Mouse (Mus musculus): ENCODE measurements at regions not wholly inside any gene's neighbourhood (a gene's known extent, or its start where the extent isn't known, plus 50 kb on each side); places are given as distances from the start of the nearest gene placed in this dataset.

DNA sequence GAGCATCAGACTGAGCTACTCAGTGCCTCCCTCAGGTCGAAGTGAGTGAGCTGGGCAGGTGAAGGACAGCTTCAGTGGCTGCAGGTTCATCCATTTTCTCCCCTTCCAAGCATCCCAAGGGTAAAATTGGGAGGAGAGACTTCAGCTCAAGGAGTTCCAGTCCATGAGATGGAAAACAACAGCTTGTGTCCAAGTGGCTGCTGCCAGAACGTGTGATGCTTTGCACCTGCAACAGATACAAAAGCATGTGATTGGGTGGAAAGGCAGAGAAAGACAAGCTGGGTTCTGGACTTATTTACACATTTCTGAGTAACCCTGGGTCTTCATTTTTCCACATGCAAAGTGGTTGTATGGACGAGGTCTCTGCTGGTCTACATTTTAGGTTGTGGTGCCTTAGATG is 127.7 kb upstream of the Vangl1 start:
- DNase-seq (ENCODE audit: low spot score in 2 of 2) = no peak
- intact Hi-C loops (cut with DNase I) = loop anchor here (10.0 kb wide), 2 partner anchors 133 to 473 kb away; partner anchors contain the start of gene Ngf

DNA sequence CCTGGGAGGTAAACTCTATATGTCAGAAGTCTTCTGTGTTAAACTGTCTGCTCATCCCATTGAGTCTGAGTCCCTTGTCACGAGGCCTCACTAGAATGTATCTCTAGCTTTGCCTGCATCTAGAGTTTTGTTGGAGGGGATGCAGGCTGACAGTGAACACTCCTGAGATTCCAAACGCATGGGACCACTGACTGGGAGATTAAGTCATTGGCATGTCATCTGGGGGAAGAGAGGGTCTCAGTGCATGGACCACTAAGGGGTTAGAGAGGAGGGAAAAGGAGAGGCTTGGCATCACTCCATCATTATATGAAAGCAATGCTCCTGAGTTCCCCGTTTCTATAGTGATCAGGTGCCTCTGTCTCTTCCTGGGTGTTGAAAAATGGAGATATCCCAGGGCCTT is 114.8 kb upstream of the Vangl1 start:
- intact Hi-C loops (cut with DNase I) = no loop called here
- no peak for DNase-seq (ENCODE audit: low spot score in 2 of 2)

DNA sequence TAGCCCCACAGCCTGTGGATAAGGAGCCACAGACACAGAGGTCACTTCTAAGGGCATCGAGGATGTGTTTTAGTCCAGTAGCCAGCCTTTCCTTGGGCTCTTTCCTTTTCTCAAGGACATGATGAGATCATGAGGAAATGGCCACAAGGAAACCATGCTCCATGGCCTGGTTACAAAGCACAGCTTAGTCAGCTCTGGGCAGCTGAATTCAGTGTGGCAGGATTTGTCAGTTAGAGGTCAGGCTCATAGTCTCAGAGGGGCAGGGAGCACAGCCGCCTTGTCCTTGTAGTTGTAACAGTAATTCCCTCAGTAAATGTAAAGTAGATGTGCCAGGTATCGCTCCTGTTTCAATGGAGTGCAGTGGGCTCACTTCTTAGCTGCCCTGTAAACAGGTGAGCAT is 111.7 kb upstream of the Vangl1 start:
- intact Hi-C loops (cut with DNase I) = no loop called here
- DNase-seq (ENCODE audit: low spot score in 2 of 2) = no peak

DNA sequence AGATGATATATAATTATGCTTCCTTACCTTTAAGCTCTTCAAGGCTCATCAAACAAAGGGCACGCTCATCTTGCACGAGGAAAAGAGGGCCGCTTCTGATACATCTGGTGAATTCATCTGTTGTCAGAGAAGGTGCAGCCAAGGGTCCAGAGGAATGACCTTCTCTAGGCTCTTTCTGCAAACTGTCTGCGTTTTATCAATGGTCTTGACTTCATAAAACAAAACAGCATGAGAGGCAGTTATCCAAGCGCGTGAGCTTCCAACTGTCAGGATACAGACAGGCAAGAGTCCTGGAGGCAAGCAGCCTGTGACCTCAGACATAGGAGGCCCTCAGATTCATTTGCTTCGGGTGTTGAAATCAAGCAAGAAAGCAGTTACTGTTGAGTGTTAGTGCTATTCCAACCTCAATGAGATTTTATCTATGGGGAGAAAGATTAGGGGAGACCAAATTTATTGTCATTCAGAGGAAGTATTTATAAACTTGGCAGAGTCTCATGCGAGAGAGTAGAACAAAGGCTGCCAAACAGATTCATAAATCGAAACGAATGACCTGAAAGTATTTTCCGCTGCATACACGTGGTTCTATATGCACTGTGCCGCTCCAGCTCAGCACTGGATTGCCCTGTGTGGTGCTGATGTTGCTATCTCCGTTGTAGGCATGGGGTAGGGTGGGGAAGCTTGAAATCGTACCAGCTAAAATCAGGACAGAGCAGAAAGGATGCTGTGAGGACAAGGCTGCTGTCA is 107.2 kb upstream of the Vangl1 start:
- intact Hi-C loops (cut with DNase I) = no loop called here
- DNase-seq (ENCODE audit: low spot score in 2 of 2) = no peak

DNA sequence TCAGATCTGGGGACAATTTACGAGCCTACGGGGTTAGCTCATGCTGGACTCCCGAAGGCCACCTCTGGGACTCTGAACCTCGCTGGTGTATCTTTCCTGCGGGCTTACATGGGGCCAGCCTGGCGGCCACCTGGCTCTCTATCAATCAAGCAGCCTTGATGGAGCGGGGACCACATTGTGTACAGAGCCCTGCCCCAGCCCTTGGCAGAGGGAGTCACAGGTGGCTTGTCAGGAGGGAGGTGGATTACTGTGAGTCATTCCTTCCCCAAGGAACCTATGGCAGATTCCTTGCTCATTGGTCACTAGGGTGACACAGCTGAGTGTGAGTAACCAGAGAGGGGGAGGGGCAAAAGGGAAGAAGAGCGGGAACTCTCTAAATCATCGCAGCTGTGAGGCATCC is 105.8 kb upstream of the Vangl1 start:
- intact Hi-C loops (cut with DNase I) = no loop called here

DNA sequence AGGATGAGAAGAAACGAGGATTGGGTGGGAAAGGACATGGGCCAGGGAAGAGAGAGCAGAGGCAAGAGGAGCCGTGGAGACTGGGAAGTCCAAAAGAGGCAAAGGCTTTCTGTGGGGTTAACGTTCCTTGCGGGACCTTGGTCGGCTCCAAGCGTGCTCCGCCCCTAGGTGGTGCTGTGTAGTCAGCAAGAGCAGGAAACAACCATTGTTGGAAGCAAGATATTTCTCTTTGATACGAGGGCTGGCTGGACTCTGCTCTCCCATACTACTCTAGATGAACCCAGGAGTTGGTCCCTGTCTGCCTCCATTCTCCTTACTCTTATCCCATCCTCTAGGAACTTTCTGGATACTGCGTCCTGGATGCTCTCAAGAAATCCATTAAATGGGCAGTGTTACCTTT is 105.3 kb upstream of the Vangl1 start:
- intact Hi-C loops (cut with DNase I) = loop anchor here (2.0 kb wide), 1 partner anchor 383 kb away; no protein-coding TSS in a partner anchor
- peak; percentile 50 to 56 for DNase-seq (ENCODE audit: low spot score in 2 of 2)

More for the DNA sequence above, 105.8 kb upstream of the Vangl1 start:
- no peak for DNase-seq (ENCODE audit: low spot score in 2 of 2)

DNA sequence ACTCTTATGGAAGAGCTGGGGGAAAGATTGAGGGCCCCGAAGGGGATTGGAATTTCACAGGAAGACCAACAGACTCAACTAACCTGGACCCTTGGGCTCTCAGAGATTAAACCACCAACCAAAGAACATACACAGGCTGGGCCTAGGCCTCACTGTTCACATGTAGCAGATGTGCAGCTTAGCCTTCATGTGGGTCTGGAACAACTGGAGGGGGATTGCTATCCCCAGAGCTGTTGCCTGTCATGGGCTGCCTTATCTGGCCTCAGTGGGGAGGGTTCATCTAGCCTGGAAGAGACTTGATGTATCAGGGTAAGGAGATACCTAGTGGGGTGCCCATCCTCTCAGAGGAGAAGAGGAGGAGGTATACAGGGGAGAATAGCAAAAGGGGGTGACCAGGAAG is 103.2 kb upstream of the Vangl1 start:
- intact Hi-C loops (cut with DNase I) = loop anchor here (2.0 kb wide), 1 partner anchor 385 kb away; no protein-coding TSS in a partner anchor
- no peak for DNase-seq (ENCODE audit: low spot score in 2 of 2)

DNA sequence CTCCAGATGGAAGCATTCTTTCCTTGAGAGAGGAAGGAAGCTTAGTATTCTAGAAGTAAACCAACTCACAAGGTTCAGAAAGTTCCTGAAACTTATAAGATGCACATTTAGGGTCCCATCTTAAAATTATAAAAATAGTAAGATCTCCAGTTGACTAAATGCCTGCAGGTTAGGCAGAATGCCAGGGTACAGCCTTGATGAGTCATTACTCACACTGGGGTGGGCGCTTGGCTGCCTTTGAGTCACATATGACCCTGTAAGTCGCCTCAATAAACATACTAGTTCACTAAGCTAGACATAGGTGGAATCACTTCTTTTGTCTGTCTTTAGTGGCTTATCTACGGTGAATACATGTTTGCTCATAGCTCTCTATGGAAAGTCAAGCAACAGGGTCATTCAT is 87.9 kb upstream of the Vangl1 start:
- intact Hi-C loops (cut with DNase I) = no loop called here
- no peak for DNase-seq (ENCODE audit: low spot score in 2 of 2)

DNA sequence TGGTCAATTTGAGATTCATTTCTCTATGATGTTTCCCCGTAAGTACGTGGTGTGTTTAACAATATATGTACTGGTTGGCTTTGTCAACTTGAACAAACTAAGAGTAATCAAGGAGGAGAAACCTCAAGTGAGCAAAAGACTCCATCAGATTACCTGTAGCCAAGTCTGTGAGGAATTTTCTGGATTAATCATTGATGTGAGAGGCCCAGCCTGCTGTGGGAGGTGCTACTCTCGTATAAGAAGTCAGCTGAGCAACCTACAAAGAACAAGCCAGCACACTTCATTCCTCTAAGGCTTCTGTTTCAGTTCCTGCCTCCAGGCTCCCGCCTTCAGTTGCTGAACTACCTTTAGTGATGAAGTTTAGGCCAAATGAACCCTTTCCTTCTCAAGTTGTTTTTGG is 77.5 kb upstream of the Vangl1 start:
- intact Hi-C loops (cut with DNase I) = no loop called here
- DNase-seq (ENCODE audit: low spot score in 2 of 2) = no peak

DNA sequence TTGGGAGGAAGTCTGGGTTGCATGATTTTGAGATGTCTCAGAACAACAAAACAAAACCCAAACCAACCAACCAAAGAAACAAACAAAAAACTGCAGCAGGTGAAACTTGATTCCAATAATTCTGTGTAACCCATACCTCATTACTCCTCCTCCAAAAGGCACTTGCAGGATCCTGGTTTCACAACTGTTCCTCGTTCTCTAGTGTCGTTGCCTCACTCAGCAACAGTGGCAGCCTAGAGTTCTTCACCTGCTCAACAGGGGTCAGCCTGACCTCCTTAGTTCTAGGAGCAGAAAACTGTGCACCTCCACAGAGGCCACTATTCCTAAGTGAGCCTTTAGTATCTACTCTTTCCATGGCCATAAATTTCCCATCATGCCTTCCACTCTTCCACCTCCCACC is 72.3 kb upstream of the Vangl1 start:
- intact Hi-C loops (cut with DNase I) = no loop called here
- DNase-seq (ENCODE audit: low spot score in 2 of 2) = no peak

DNA sequence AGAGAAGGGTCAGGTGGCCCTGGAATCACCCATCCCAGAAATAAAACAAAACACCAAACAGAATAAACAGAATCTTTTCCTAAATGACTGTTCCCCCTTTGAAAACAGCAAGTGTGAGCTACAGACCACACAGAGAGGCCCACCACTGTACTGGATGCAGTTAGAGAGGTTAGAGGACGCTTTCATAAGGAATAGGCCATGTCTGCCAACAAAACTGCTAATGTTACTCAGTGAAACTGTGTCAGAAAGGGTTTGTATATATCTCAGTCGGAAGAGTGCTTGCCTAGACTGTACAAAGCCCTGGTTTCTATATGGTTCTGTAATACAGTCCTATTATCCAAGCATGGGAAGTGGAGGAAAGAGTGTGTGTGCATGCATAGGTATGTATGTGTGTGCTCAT is 71.8 kb upstream of the Vangl1 start:
- DNase-seq (ENCODE audit: low spot score in 2 of 2) = no peak
- intact Hi-C loops (cut with DNase I) = no loop called here

DNA sequence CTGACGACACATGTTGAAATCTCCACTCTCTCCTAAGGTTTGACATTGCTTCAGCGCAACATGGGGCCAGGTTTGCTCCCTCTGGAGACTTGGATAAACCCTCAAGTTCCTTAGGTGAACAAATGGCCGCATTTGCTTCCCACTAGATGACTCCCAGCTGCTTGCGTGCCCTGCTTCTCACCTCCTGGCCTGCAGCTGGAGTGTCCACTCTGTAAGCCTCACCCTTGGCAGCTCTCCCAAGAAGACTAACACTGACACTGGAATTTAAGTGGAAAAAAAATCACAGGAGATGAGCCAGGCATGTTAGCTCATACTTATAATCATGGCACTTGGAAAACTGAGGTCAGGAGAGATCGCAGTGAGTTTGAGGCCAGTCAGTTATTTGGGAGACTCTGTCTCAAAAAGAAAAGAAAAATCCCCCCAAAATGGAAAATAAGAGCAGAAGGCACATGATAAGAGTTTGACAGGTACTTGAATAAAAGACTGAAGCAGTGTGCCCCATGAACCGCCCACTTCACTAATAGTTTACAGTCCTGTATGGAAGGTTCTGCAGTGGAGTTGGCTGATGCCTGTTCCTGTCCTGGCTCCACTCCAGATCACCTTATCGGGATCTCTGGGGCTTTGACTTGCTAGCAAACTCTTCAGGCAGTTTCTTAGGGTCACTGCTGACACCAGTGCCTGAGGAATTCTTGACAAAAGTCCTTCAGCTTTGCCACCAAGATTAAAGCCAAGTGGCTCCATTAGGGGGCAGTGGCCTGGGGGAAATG is 70.9 kb upstream of the Vangl1 start:
- intact Hi-C loops (cut with DNase I) = no loop called here
- no peak for DNase-seq (ENCODE audit: low spot score in 2 of 2)

DNA sequence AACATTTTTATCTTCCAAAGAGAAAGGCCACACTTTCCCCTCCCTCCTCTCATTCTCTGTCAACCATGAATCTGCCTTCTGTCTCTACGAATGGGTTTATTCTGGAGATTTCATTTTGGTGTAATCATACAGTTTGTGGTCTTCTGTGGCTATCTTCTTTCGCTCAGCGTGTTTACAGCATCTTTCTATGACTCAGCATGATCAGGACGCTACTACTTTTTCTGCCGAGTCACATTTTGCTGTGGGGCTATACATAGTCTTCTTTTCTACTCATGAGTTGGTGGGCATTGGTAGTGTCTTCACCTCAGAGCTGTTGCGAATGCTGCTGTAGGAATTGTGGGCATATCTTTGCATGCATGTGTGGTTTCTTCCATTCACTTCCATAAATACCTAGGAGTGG is 66.3 kb upstream of the Vangl1 start:
- no peak for DNase-seq (ENCODE audit: low spot score in 2 of 2)
- intact Hi-C loops (cut with DNase I) = no loop called here

DNA sequence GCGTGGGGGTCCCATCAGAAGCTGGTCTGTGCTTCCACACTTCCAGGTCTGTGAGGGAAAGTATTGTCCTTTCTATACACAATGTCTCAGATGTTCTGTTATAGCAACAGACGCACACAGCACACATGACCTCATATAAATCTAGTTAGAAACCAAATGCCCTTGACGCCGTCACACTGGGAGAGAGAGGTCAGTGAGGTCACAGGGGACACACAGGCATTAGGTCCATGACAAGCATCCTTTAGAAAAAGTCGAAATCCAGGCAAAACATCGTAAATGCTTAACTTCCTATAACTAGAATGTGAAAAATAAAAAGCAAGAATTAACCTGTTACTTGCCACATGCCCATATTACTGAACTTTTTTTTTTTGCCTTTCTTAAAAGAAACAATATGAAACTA is 65.8 kb upstream of the Vangl1 start:
- intact Hi-C loops (cut with DNase I) = no loop called here
- DNase-seq (ENCODE audit: low spot score in 2 of 2) = no peak

DNA sequence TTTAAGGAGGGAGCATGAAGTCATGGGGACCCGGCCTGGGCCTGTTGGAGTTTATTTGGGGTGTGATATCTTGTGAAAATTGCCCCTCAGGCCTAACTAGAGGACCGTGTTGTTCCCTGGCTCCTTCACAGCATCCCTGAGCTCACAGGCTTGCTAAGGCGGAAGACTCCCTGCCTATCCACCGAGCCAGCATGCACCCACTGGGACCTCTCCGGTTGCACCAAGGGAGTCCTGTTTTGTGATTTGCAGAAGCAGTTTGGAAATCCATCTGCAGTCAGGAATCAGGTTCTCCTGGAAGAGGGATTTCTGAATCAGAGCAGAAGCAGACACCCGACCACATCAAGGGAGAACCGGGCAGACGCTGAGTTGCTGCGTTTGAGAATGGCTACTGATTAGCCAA is 61.6 kb upstream of the Vangl1 start:
- intact Hi-C loops (cut with DNase I) = no loop called here
- no peak for DNase-seq (ENCODE audit: low spot score in 2 of 2)

DNA sequence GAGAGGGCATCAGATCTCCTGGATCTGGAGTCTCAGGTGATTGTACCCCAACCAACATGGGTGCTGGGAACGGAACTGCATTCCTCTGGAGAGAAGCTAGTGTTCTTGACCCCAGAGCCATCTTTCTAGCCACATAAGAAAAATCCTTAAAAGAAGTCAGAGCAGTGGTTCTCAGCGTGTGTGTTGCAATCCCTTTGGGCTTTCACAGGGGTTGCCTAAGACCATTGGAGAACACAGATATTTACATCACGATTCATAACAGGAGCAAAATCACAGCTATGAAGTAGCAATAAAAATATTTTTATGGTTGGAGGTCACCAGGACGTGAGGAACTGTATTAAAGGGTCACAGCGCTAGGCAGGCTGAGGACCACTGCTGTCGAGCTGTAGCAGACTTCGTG is 60.7 kb upstream of the Vangl1 start:
- intact Hi-C loops (cut with DNase I) = no loop called here
- no peak for DNase-seq (ENCODE audit: low spot score in 2 of 2)

DNA sequence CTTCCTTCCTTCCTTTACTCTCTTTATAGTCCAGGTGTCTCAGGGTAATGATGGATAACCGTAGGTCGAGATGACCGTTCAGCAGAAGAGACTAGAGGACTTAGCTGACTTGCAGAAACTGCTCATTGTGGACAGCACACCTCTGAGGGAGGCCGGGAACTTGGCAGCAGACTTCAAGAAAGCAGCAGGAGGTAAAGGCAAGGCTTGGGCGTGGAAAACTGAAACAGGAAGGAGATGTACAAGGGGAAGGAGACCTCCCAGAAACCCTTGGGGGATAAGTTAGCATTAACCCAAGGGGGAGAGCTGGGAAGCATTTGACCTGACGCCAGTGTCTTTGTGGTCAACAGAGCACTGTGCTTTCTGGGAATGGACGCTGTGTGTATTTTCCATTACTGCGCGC is 58.8 kb upstream of the Vangl1 start:
- DNase-seq (ENCODE audit: low spot score in 2 of 2) = no peak
- intact Hi-C loops (cut with DNase I) = no loop called here

DNA sequence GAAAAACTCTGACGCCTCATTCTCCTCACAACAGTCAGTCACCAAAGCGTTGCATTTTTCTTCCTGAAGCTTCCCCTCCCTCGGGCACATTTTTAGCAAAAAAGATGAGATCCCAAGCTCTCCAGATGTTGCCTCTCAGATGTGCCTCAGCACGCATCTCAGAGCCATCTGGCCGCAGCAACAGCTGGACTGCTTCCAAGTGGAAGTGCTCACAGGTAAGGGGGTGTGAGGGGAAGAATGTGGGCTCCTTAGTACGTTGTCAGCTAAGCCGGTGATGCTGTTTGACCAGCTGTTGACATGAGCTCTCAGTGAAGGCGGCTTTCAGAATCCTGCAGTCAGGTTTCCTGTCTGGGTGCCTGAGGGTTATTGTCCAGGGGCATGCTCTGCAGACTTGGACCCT is 58.2 kb upstream of the Vangl1 start:
- intact Hi-C loops (cut with DNase I) = no loop called here
- no peak for DNase-seq (ENCODE audit: low spot score in 2 of 2)

DNA sequence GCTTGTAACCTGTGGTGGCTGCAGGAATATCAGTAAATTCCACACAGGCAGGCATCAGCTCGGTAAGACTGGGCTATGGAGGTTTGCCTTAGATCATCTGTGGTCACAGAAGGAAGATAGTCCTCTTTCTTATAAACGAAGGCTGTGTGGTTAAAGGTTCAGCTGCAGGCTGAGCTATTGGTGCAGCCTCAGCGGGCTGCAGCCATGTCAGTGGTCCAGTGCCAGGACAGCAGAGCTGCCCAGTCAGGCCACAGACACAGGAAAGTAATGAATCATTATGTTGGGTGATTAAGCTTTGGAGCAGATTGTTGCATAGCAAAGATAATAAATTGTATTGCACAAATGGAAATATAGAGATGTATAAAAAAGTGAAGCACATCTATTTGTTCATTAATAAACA is 57.0 kb upstream of the Vangl1 start:
- intact Hi-C loops (cut with DNase I) = no loop called here
- no peak for DNase-seq (ENCODE audit: low spot score in 2 of 2)
